Mouse (Mus musculus) kidney, adult 8-10 months (tissue): Measurements from ENCODE around the gene Cry2.

Experiments
- DNase-seq, 2 experiments: peaks; one replicate each; pipeline ENCODE4 v3.0.0; 2022

The Cry2 gene

GRCm38 (mm10) chr2:92365568-92365967 lies 68.3 kb downstream of the Cry2 start:
- peak in 1 of 2 experiments; percentile 1 for DNase-seq

GRCm38 (mm10) chr2:92364086-92364485 lies 69.8 kb downstream of the Cry2 start:
- no peak for DNase-seq

GRCm38 (mm10) chr2:92362571-92363228 lies 71.1 kb downstream of the Cry2 start:
- DNase-seq = no peak

- DNase-seq = peak in 1 of 2 experiments; percentile 1
Measured at GRCm38 (mm10) chr2:92361795-92362194, 72.0 kb downstream of the Cry2 start.

GRCm38 (mm10) chr2:92360893-92361292 lies 73.0 kb downstream of the Cry2 start:
- no peak for DNase-seq

GRCm38 (mm10) chr2:92360186-92360823 lies 73.5 kb downstream of the Cry2 start:
- no peak for DNase-seq

GRCm38 (mm10) chr2:92359301-92359700 lies 74.5 kb downstream of the Cry2 start:
- peak; percentile 76 to 77 for DNase-seq

GRCm38 (mm10) chr2:92354224-92354623 lies 79.6 kb downstream of the Cry2 start:
- DNase-seq = no peak
